10 mouse cellular contexts compared by ENCODE assay signal in the genomic region with DNA sequence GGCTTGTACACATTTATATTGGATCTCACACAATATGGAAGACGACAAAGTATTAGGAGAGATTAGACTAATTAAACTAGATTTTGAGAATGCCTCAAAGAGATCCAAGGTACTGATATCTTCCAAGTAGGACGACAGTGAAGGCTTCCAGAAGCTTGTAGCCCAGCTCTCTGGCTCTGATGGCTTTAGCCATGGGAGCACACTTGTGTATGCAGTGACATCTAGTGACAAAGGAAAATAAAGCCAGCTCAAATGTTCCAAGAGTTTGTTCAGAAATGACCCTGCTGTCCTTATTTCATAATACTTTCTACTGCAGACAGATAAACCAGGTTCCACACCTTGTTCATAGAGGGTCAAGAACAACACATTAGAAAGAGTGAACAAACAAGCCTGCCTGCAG.
DNase-seq lines count a peak whose midpoint lies in the region; ATAC-seq and TF ChIP-seq lines count a peak whose summit lies in the region.
"Had no signal": no experiment of that assay in that cellular context is flagged by ENCODE, and none has a peak within 500 bp of the region (broad histone marks: within the 10 kb centered on the region; RNA-seq: fewer than 3 reads in every experiment).

No protein-coding gene starts in this region.

- no peaks in the 10 kb centered on the region for H3K36me3 ChIP-seq in liver, adult 2 months (ENCODE audit: control insufficient read depth, insufficient read depth, low read length)
- H3K36me3 ChIP-seq in liver, embryonic 12.5 days = no peaks in the 10 kb centered on the region
- no peaks in the 10 kb centered on the region for H3K36me3 ChIP-seq in neural tube, embryonic 15.5 days
- H3K36me3 ChIP-seq: embryonic facial prominence, embryonic 12.5 days; liver, embryonic 13.5 days had no signal

- no peak overlapping the region for H3K27ac ChIP-seq in liver, adult 2 months (replicated peaks; ENCODE audit: insufficient read depth, low read depth, low read length)
- H3K27ac ChIP-seq in liver, embryonic 12.5 days = no peak overlapping the region
- H3K27ac ChIP-seq in neural tube, embryonic 15.5 days (replicated peaks) = no peak overlapping the region
- H3K27ac ChIP-seq: embryonic facial prominence, embryonic 12.5 days; liver, embryonic 13.5 days had no signal

- no peak overlapping the region for H3K4me3 ChIP-seq in liver, adult 2 months (ENCODE audit: insufficient read depth, low read depth, low read length)
- H3K4me3 ChIP-seq in liver, embryonic 12.5 days = no peak overlapping the region
- H3K4me3 ChIP-seq in neural tube, embryonic 15.5 days (replicated peaks) = no peak overlapping the region
- H3K4me3 ChIP-seq: embryonic facial prominence, embryonic 12.5 days; liver, embryonic 13.5 days had no signal

- H3K9me3 ChIP-seq in liver, embryonic 12.5 days (replicated peaks) = no peaks in the 10 kb centered on the region
- H3K9me3 ChIP-seq in neural tube, embryonic 15.5 days (replicated peaks) = no peaks in the 10 kb centered on the region
- H3K9me3 ChIP-seq: embryonic facial prominence, embryonic 12.5 days; liver, embryonic 13.5 days had no signal

- ATAC-seq in liver, embryonic 12.5 days = no peak
- peak; percentile 63; the same call in 1 of the 2 replicates for ATAC-seq in neural tube, embryonic 15.5 days (ENCODE audit: low FRiP score)
- ATAC-seq in megakaryocyte-erythroid progenitor cell, adult 5-6 weeks (replicated peaks; ENCODE audit: low FRiP score, low TSS enrichment, poor library complexity, severe bottlenecking) = no peak

- H3K4me1 ChIP-seq in liver, adult 2 months (ENCODE audit: control insufficient read depth, insufficient read depth, low read length) = no peaks in the 10 kb centered on the region; the same call in 1 of the 2 replicates
- H3K4me1 ChIP-seq in liver, embryonic 12.5 days = no peaks in the 10 kb centered on the region
- peaks cover 5% of the 10 kb centered on the region; the same call in 1 of the 2 replicates for H3K4me1 ChIP-seq in neural tube, embryonic 15.5 days
- H3K4me1 ChIP-seq: liver, embryonic 13.5 days had no signal

- TF ChIP-seq POLR2A in liver, adult 2 months (IDR thresholded peaks at IDR 0.05; ENCODE audit: extremely low read depth, insufficient read depth, low read length) = no peak

- no peak overlapping the region for H3K4me2 ChIP-seq in liver, embryonic 12.5 days
- H3K4me2 ChIP-seq in neural tube, embryonic 15.5 days = no peak overlapping the region
- H3K4me2 ChIP-seq: embryonic facial prominence, embryonic 12.5 days; liver, embryonic 13.5 days had no signal

- 11% methylated on average over 2 of the region's 2 CpGs for WGBS in liver, adult 2 months
- 21% methylated on average over 2 of the region's 2 CpGs for WGBS in liver, embryonic 12.5 days (ENCODE audit: insufficient replicate concordance)
- WGBS in neural tube, embryonic 15.5 days = 23% methylated on average over 2 of the region's 2 CpGs

- H3K27me3 ChIP-seq in liver, adult 2 months (ENCODE audit: control insufficient read depth, insufficient read depth, low read length) = no peaks in the 10 kb centered on the region
- H3K27me3 ChIP-seq in liver, embryonic 12.5 days (replicated peaks) = no peaks in the 10 kb centered on the region
- H3K27me3 ChIP-seq in neural tube, embryonic 15.5 days (replicated peaks) = no peaks in the 10 kb centered on the region
- H3K27me3 ChIP-seq: embryonic facial prominence, embryonic 12.5 days; liver, embryonic 13.5 days had no signal

- peak; percentile 44 for TF ChIP-seq CTCF in liver, adult 2 months (IDR thresholded peaks at IDR 0.05; ENCODE audit: low read depth, low read length)

- no peaks in the 10 kb centered on the region for H3K79me2 ChIP-seq in liver, adult 2 months (ENCODE audit: control insufficient read depth, insufficient read depth, low read length)

- DNase-seq in adrenal gland, adult 2 months = peak; percentile 41
- DNase-seq in adrenal gland, adult 8-10 months = no peak
- peak; percentile 68 for DNase-seq in liver, adult 2 months (ENCODE audit: extremely low read depth, low read depth, low spot score)
- DNase-seq in fat pad, adult 2 months (ENCODE audit: extremely low read depth, low read depth, low spot score) = peak; percentile 10
- DNase-seq in kidney, postnatal 25 days = peak; percentile 21 to 49
- DNase-seq: liver, embryonic 13.5 days had no signal

- H3K9ac ChIP-seq in liver, adult 2 months (ENCODE audit: low read depth, low read length) = no peak overlapping the region
- H3K9ac ChIP-seq in liver, embryonic 12.5 days = no peak overlapping the region
- no peak overlapping the region for H3K9ac ChIP-seq in neural tube, embryonic 15.5 days (replicated peaks)
- H3K9ac ChIP-seq: embryonic facial prominence, embryonic 12.5 days; liver, embryonic 13.5 days had no signal
